In the genomic region with DNA sequence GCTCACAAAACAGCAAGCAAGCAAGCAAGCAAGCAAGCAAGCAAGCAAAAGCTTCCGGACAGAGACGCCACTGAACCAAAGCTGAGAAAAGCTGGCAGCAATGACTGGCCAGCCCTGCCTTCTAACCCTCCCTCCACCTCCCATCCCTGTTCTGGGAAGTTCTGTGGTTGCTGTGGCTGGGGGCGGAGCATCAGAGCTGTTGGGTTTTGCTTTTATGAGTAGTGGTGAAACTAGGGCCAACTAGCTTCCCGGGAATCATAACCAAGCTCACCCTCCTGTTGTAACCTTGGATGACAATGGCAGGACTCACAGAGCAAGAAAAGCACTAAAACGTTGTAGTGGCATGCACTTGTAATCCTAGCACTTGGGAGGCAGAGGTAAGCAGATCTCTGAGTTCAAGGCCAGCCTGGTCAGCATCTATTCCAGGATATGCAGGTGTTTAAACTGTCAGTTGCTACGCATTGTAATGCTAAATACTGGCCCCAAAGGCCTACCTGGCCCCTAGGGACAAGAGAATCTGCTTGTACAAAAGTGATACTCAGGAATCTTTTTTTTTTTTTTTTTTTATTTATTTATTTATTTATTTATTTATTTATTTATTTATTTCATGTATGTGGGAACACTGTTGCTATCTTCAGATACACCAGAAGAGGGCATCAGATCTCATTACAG, we compare ENCODE assay signal across 11 mouse cellular contexts. TPM values are rescaled to one million over a fixed set of nuclear protein-coding genes. Genes with fewer than 3 reads are reported as not detected.
DNase-seq lines count a peak whose midpoint lies in the region; ATAC-seq and TF ChIP-seq lines count a peak whose summit lies in the region.
"Had no signal": no experiment of that assay in that cellular context is flagged by ENCODE, and none has a peak within 500 bp of the region (broad histone marks: within the 10 kb centered on the region; RNA-seq: fewer than 3 reads in every experiment).

No protein-coding gene starts in this region.

- H3K79me2 ChIP-seq in MEL (ENCODE audit: control insufficient read depth, insufficient read depth, low read length, poor library complexity), result no peaks in the 10 kb centered on the region

- H3K36me3 ChIP-seq in kidney, embryonic 14.5 days (ENCODE audit: control insufficient read depth, insufficient read depth, low read length), result no peaks in the 10 kb centered on the region
- peaks cover 0 to 46% of the 10 kb centered on the region in 2 experiments; a peak in 2 of 4 replicates for H3K36me3 ChIP-seq in MEL (ENCODE audit: control insufficient read depth in 1 of 2, insufficient read depth in 2 of 2, low read length in 2 of 2)
- no peaks in the 10 kb centered on the region for H3K36me3 ChIP-seq in megakaryocyte, embryonic 14.5 days (replicated peaks; ENCODE audit: low read length)
- H3K36me3 ChIP-seq in intestine, embryonic 15.5 days, result no peaks in the 10 kb centered on the region
- H3K36me3 ChIP-seq in midbrain, embryonic 13.5 days, result no peaks in the 10 kb centered on the region
- H3K36me3 ChIP-seq: hindbrain, embryonic 13.5 days had no signal

- no peak overlapping the region for H3K4me3 ChIP-seq in kidney, embryonic 14.5 days (ENCODE audit: low read length)
- peak overlapping the region; percentile 2 to 10 for H3K4me3 ChIP-seq in MEL (ENCODE audit: control insufficient read depth in 1 of 2, insufficient read depth in 1 of 2, low read depth in 2 of 2, low read length in 2 of 2)
- H3K4me3 ChIP-seq in megakaryocyte, embryonic 14.5 days (replicated peaks), result peak overlapping the region; percentile 74
- no peak overlapping the region for H3K4me3 ChIP-seq in intestine, embryonic 15.5 days (replicated peaks)
- H3K4me3 ChIP-seq in midbrain, embryonic 13.5 days (replicated peaks), result no peak overlapping the region
- H3K4me3 ChIP-seq: hindbrain, embryonic 13.5 days had no signal

- H3K4me1 ChIP-seq in kidney, embryonic 14.5 days (ENCODE audit: control insufficient read depth, insufficient read depth, low read length), result no peaks in the 10 kb centered on the region
- H3K4me1 ChIP-seq in MEL (ENCODE audit: control insufficient read depth in 1 of 2, insufficient read depth in 2 of 2, low read length in 2 of 2), result peaks cover 22 to 50% of the 10 kb centered on the region in 2 experiments
- peaks cover 56% of the 10 kb centered on the region for H3K4me1 ChIP-seq in megakaryocyte, embryonic 14.5 days
- no peaks in the 10 kb centered on the region for H3K4me1 ChIP-seq in intestine, embryonic 15.5 days (replicated peaks)
- H3K4me1 ChIP-seq in midbrain, embryonic 13.5 days (replicated peaks), result no peaks in the 10 kb centered on the region
- H3K4me1 ChIP-seq: hindbrain, embryonic 13.5 days had no signal

- TF ChIP-seq CTCF in MEL (IDR thresholded peaks at IDR 0.05 in 2 of 3, conservative IDR thresholded peaks at IDR 0.05 in 1 of 3; ENCODE audit: control insufficient read depth in 1 of 3, insufficient read depth in 1 of 3, low read depth in 2 of 3, low read length in 3 of 3, poor library complexity in 1 of 3, severe bottlenecking in 1 of 3), result no peak

- 80% methylated on average over 6 of the region's 6 CpGs for WGBS in kidney, embryonic 14.5 days
- WGBS in intestine, embryonic 15.5 days, result 75% methylated on average over 6 of the region's 6 CpGs
- 82% methylated on average over 6 of the region's 6 CpGs for WGBS in midbrain, embryonic 13.5 days

- no peaks in the 10 kb centered on the region for H3K9me3 ChIP-seq in kidney, embryonic 14.5 days (ENCODE audit: control insufficient read depth, low read length)
- H3K9me3 ChIP-seq in MEL (replicated peaks; ENCODE audit: insufficient read depth, low read length), result no peaks in the 10 kb centered on the region
- H3K9me3 ChIP-seq in megakaryocyte, embryonic 14.5 days, result peaks cover 3% of the 10 kb centered on the region; the same call in 1 of the 2 replicates
- H3K9me3 ChIP-seq in intestine, embryonic 15.5 days, result no peaks in the 10 kb centered on the region
- no peaks in the 10 kb centered on the region for H3K9me3 ChIP-seq in midbrain, embryonic 13.5 days
- H3K9me3 ChIP-seq: hindbrain, embryonic 13.5 days had no signal

- intact Hi-C loops in gastrocnemius, postnatal 36 days (cut with DNase I), result no loop called here

- peak in 1 of 2 experiments; percentile 31; a peak in 1 of 4 replicates for TF ChIP-seq POLR2A in MEL (IDR thresholded peaks at IDR 0.05; ENCODE audit: control insufficient read depth in 1 of 2, insufficient read depth in 1 of 2, low read depth in 1 of 2, low read length in 2 of 2, poor library complexity in 1 of 2)

- TF ChIP-seq EP300 in MEL (IDR thresholded peaks at IDR 0.05; ENCODE audit: low read depth in 1 of 2, low read length in 2 of 2), result no peak

- DNase-seq in kidney, adult 18-20 months, result peak; percentile 32
- DNase-seq in MEL (ENCODE audit: low read depth, low spot score), result peak; percentile 69
- DNase-seq in kidney, postnatal 14 days, result peak; percentile 40
- DNase-seq in gastrocnemius, postnatal 36 days, result no peak
- DNase-seq: cerebellum, postnatal 10 days; forebrain, postnatal 0 days had no signal

- TF ChIP-seq RAD21 in MEL (IDR thresholded peaks at IDR 0.05; ENCODE audit: low read depth, low read length), result no peak

- no peak overlapping the region for H3K9ac ChIP-seq in kidney, embryonic 14.5 days (ENCODE audit: low read depth, low read length)
- H3K9ac ChIP-seq in MEL (ENCODE audit: control insufficient read depth, low read depth, low read length, poor library complexity, severe bottlenecking), result peak overlapping the region; percentile 42
- no peak overlapping the region for H3K9ac ChIP-seq in intestine, embryonic 15.5 days
- H3K9ac ChIP-seq in midbrain, embryonic 13.5 days (replicated peaks), result no peak overlapping the region
- H3K9ac ChIP-seq: forebrain, postnatal 0 days; hindbrain, embryonic 13.5 days had no signal

- ATAC-seq in kidney, embryonic 14.5 days (ENCODE audit: low FRiP score, low TSS enrichment), result no peak
- ATAC-seq in intestine, embryonic 15.5 days, result no peak
- no peak for ATAC-seq in midbrain, embryonic 13.5 days
- ATAC-seq: forebrain, postnatal 0 days had no signal

- H3K27ac ChIP-seq in kidney, embryonic 14.5 days (ENCODE audit: low read depth, low read length), result no peak overlapping the region
- H3K27ac ChIP-seq in MEL (ENCODE audit: control insufficient read depth, low read depth, low read length), result peak overlapping the region; percentile 81
- H3K27ac ChIP-seq in intestine, embryonic 15.5 days, result no peak overlapping the region
- H3K27ac ChIP-seq in midbrain, embryonic 13.5 days, result no peak overlapping the region
- H3K27ac ChIP-seq: hindbrain, embryonic 13.5 days had no signal

- H3K4me2 ChIP-seq in kidney, embryonic 14.5 days (replicated peaks; ENCODE audit: low read depth, low read length), result no peak overlapping the region
- H3K4me2 ChIP-seq in intestine, embryonic 15.5 days (replicated peaks), result no peak overlapping the region
- no peak overlapping the region for H3K4me2 ChIP-seq in midbrain, embryonic 13.5 days (replicated peaks)
- H3K4me2 ChIP-seq: hindbrain, embryonic 13.5 days had no signal

- H3K27me3 ChIP-seq in kidney, embryonic 14.5 days (ENCODE audit: control insufficient read depth, insufficient read depth, low read length), result no peaks in the 10 kb centered on the region
- H3K27me3 ChIP-seq in MEL (ENCODE audit: control insufficient read depth in 1 of 2, insufficient read depth in 2 of 2, low read length in 2 of 2), result no peaks in the 10 kb centered on the region
- no peaks in the 10 kb centered on the region for H3K27me3 ChIP-seq in megakaryocyte, embryonic 14.5 days (replicated peaks)
- H3K27me3 ChIP-seq in intestine, embryonic 15.5 days (replicated peaks), result no peaks in the 10 kb centered on the region
- H3K27me3 ChIP-seq in midbrain, embryonic 13.5 days, result no peaks in the 10 kb centered on the region
- H3K27me3 ChIP-seq: hindbrain, embryonic 13.5 days had no signal

TF ChIP-seq in MEL, 35 proteins besides CTCF, POLR2A, EP300 and RAD21:
- TF ChIP-seq CHD2 (IDR thresholded peaks at IDR 0.05; ENCODE audit: low read length) (no peak), MXI1 (IDR thresholded peaks at IDR 0.05; ENCODE audit: low read depth, low read length) (0 out of 2 replicates have a peak, but pooled peaks have one; percentile 26), ZNF384 (IDR thresholded peaks at IDR 0.05; ENCODE audit: low read depth, low read length) (0 out of 2 replicates have a peak, but pooled peaks have one; percentile 3), JUND (IDR thresholded peaks at IDR 0.05; ENCODE audit: low read depth, low read length) (no peak), NELFE (IDR thresholded peaks at IDR 0.05; ENCODE audit: low read depth, low read length) (peak; percentile 5; the same call in 1 of the 2 replicates), SIN3A (IDR thresholded peaks at IDR 0.05; ENCODE audit: low read length) (no peak), BHLHE40 (IDR thresholded peaks at IDR 0.05; ENCODE audit: borderline replicate concordance, low read depth, low read length) (no peak), TBP (IDR thresholded peaks at IDR 0.05; ENCODE audit: low read depth, low read length) (peak; percentile 12; the same call in 1 of the 2 replicates), USF1 (IDR thresholded peaks at IDR 0.05; ENCODE audit: low read depth, low read length) (no peak), E2F4 (IDR thresholded peaks at IDR 0.05; ENCODE audit: borderline replicate concordance, low read depth, low read length) (no peak)
TF ChIP-seq in MEL: peak in this region for 4.

RNA-seq across cellular contexts. Expression of gene Usp7, which starts 43.8 kb away (rescaled TPM):
- 46.2 and 61.4 TPM in 2 replicates for polyA plus RNA-seq in kidney, embryonic 14.5 days (2014; fragmentation: Nextera tagmentation; extraction: Ambion mirVana)
- 101 and 105 TPM in 2 replicates for total RNA-seq in MEL (2012; rRNA removed)
- polyA plus RNA-seq in MEL (2012; ENCODE audit: insufficient read depth in 1 of 2, insufficient read length in 2 of 2, low read depth in 1 of 2, low replicate concordance in 2 of 2, missing spikeins in 1 of 2), result 100 to 1,000 TPM in 1 of 2 experiments, 10 to 100 TPM in 1; 94.2 to 425 TPM
- polyA plus RNA-seq in megakaryocyte, embryonic 14.5 days (2012; ENCODE audit: insufficient read depth, low replicate concordance), result 4.5 and 8.0 TPM in 2 replicates
- polyA plus RNA-seq in intestine, embryonic 15.5 days (2015; fragmentation: Nextera tagmentation; extraction: Ambion mirVana), result 22.6 and 25.5 TPM in 2 replicates
- total RNA-seq in gastrocnemius, postnatal 36 days (2021), result 10 to 100 TPM; 48.3 to 57.0 TPM
- polyA plus RNA-seq in midbrain, embryonic 13.5 days (2015; fragmentation: Nextera tagmentation; extraction: Ambion mirVana), result 30.3 and 38.7 TPM in 2 replicates

Comparison
In these comparisons a context has a peak if more than half of its experiments do, and no peak if none do; other contexts are left out.
1. DNase-seq: peak in kidney, adult 18-20 months (single experiment), MEL (single experiment) and kidney, postnatal 14 days (single experiment); none in gastrocnemius, postnatal 36 days (0 of 2).
2. H3K4me3 ChIP-seq: peak in MEL (2 of 2) and megakaryocyte, embryonic 14.5 days (single experiment); none in kidney, embryonic 14.5 days (single experiment), intestine, embryonic 15.5 days (single experiment) and midbrain, embryonic 13.5 days (single experiment).